Mouse (Mus musculus): ENCODE data around the gene Lrrc25. TPM values are rescaled to one million over a fixed set of nuclear protein-coding genes. Genes with fewer than 3 reads are reported as not detected.
A peak's percentile ranks its signal among the peaks of the same experiment; 100 is the strongest.

The Lrrc25 gene
- polyA plus RNA-seq, 1 experiment from 2014 or later = 0.57 TPM

DNA sequence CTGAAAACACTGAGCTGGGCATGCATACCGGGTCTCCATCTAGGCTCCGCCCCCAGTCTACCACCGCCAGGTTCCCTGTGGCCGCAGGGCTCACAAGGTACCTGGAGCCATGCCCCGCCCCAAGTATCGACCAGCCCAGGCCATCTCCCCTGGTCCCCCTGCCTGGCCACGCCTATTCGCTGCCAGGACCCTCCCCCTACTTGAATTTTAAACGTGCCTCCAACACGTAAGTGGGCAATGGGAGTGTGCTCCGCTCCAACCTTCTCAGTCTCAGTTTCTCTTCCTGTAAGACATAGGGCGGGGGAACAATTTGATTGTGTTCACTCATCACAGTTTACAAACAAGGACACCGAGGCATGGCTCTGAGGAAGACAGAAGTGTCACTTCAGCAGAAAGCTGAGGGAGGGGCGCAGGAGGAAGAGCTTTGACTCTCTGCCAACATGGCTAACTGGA is 44.3 kb downstream of the Lrrc25 start, which contains the start of gene Pgpep1:
Pgpep1 (minus strand) TSS at position 116 of the 453 bp plus-strand sequence.
- ATAC-seq (ENCODE audit: insufficient number of reproducible peaks, low FRiP score, low TSS enrichment, low read depth) (peak; percentile 72), DNase-seq (ENCODE audit: low spot score) (peak; percentile 68)
- Histone ChIP-seq H3K4me1 (ENCODE audit: control insufficient read depth, insufficient read depth, low read length) (peaks cover 13% of the 10 kb centered on the region; the same call in 1 of the 2 replicates), H3K9me3 (ENCODE audit: control insufficient read depth, low read length) (no peaks in the 10 kb centered on the region), H3K27me3 (ENCODE audit: control insufficient read depth, insufficient read depth, low read length) (no peaks in the 10 kb centered on the region; the same call in 1 of the 2 replicates), H3K9ac (ENCODE audit: low read length) (peak within 1 kb of the TSS; percentile 72), H3K4me2 (ENCODE audit: low read depth, severe bottlenecking) (peak within 1 kb of the TSS; percentile 92), H3K36me3 (ENCODE audit: control insufficient read depth, insufficient read depth, low read length) (no peaks in the 10 kb centered on the region), H3K27ac (replicated peaks; ENCODE audit: low read depth, low read length) (peak within 1 kb of the TSS; percentile 79), H3K4me3 (ENCODE audit: low read depth, low read length) (peak within 1 kb of the TSS; percentile 68)
- 3% methylated on average over 14 of the region's 14 CpGs for WGBS

- Histone ChIP-seq H3K27me3 (ENCODE audit: control insufficient read depth, insufficient read depth, low read length) (no peaks in the 10 kb centered on the region), H3K4me2 (ENCODE audit: low read depth, severe bottlenecking) (no peak overlapping the region), H3K27ac (replicated peaks; ENCODE audit: low read depth, low read length) (no peak overlapping the region), H3K9me3 (ENCODE audit: control insufficient read depth, low read length) (no peaks in the 10 kb centered on the region), H3K4me3 (ENCODE audit: low read depth, low read length) (no peak overlapping the region), H3K36me3 (ENCODE audit: control insufficient read depth, insufficient read depth, low read length) (no peaks in the 10 kb centered on the region), H3K4me1 (ENCODE audit: control insufficient read depth, insufficient read depth, low read length) (peaks cover 7% of the 10 kb centered on the region; the same call in 1 of the 2 replicates), H3K9ac (ENCODE audit: low read length) (no peak overlapping the region)
- DNase-seq (ENCODE audit: low spot score) (no peak), ATAC-seq (ENCODE audit: insufficient number of reproducible peaks, low FRiP score, low TSS enrichment, low read depth) (no peak)
- 79% methylated on average over 4 of the region's 4 CpGs for WGBS
These were observed 47.7 kb downstream of the Lrrc25 start for GRCm38 (mm10) chr8:70663691-70664090.

DNA sequence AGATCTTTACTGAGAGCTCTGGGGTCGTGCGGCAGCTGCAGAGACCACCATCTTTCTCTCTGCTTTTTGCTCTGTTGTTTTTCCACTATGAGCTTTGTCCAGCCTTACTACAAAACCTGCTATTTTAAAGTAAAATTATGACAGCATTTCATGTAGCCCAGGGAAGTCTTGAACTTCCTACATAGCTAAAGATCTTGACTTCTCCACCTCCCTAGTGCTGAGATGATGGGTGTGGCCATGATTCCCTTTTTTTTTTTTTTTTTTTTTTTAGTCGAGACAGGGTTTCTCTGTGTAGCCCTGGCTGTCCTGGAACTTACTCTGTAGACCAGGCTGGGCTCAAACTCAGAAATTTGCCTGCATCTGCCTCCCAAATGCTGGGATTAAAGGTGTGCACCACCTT is 48.7 kb downstream of the Lrrc25 start:
- DNase-seq (ENCODE audit: low spot score) = no peak
- Histone ChIP-seq H3K4me2 (ENCODE audit: low read depth, severe bottlenecking) (no peak overlapping the region), H3K4me1 (ENCODE audit: control insufficient read depth, insufficient read depth, low read length) (peaks cover 3% of the 10 kb centered on the region; the same call in 1 of the 2 replicates), H3K27me3 (ENCODE audit: control insufficient read depth, insufficient read depth, low read length) (no peaks in the 10 kb centered on the region), H3K4me3 (ENCODE audit: low read depth, low read length) (no peak overlapping the region), H3K27ac (replicated peaks; ENCODE audit: low read depth, low read length) (no peak overlapping the region), H3K36me3 (ENCODE audit: control insufficient read depth, insufficient read depth, low read length) (no peaks in the 10 kb centered on the region), H3K9ac (ENCODE audit: low read length) (no peak overlapping the region), H3K9me3 (ENCODE audit: control insufficient read depth, low read length) (no peaks in the 10 kb centered on the region)
- ATAC-seq (ENCODE audit: insufficient number of reproducible peaks, low FRiP score, low TSS enrichment, low read depth) = no peak
- 71% methylated on average over 3 of the region's 3 CpGs for WGBS

DNA sequence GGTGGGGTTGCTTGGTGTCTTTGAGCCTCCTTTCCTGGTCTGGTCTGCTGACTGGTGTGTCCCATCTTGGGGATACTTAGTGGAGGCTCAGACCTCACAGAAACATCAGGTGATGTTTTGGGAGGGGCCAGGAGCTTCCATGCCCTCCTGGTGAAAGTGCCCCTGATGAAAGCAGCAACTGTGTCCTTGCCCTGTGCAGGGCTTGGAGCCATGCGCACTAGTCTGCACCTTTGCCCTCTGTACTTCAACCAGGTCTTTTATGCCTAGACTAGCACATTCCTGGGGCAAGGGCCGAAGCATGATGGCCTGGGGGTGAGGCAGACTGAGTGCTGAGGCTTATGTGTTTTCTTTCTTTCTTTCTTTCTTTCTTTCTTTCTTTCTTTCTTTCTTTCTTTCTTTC is 49.6 kb downstream of the Lrrc25 start:
- no peak for DNase-seq (ENCODE audit: low spot score)

GRCm38 (mm10) chr8:70667071-70667470 is 51.1 kb downstream of the Lrrc25 start:
- no peak overlapping the region for H3K4me3 ChIP-seq (ENCODE audit: low read depth, low read length)
- H3K36me3 ChIP-seq (ENCODE audit: control insufficient read depth, insufficient read depth, low read length) = no peaks in the 10 kb centered on the region
- no peak overlapping the region for H3K4me2 ChIP-seq (ENCODE audit: low read depth, severe bottlenecking)
- no peaks in the 10 kb centered on the region for H3K4me1 ChIP-seq (ENCODE audit: control insufficient read depth, insufficient read depth, low read length)
- no peaks in the 10 kb centered on the region for H3K9me3 ChIP-seq (ENCODE audit: control insufficient read depth, low read length)
- ATAC-seq (ENCODE audit: insufficient number of reproducible peaks, low FRiP score, low TSS enrichment, low read depth) = no peak
- H3K27me3 ChIP-seq (ENCODE audit: control insufficient read depth, insufficient read depth, low read length) = no peaks in the 10 kb centered on the region
- 0 out of 2 replicates have a peak overlapping the region, but pooled peaks have one; percentile 21 for H3K27ac ChIP-seq (replicated peaks; ENCODE audit: low read depth, low read length)
- DNase-seq (ENCODE audit: low spot score) = no peak
- WGBS = 75% methylated on average over 5 of the region's 5 CpGs
- H3K9ac ChIP-seq (ENCODE audit: low read length) = no peak overlapping the region

More for the DNA sequence above, 49.6 kb downstream of the Lrrc25 start:
- Histone ChIP-seq H3K4me1 (ENCODE audit: control insufficient read depth, insufficient read depth, low read length) (no peaks in the 10 kb centered on the region), H3K4me3 (ENCODE audit: low read depth, low read length) (no peak overlapping the region), H3K9ac (ENCODE audit: low read length) (no peak overlapping the region), H3K36me3 (ENCODE audit: control insufficient read depth, insufficient read depth, low read length) (no peaks in the 10 kb centered on the region), H3K4me2 (ENCODE audit: low read depth, severe bottlenecking) (no peak overlapping the region), H3K27me3 (ENCODE audit: control insufficient read depth, insufficient read depth, low read length) (no peaks in the 10 kb centered on the region), H3K9me3 (ENCODE audit: control insufficient read depth, low read length) (no peaks in the 10 kb centered on the region), H3K27ac (replicated peaks; ENCODE audit: low read depth, low read length) (no peak overlapping the region)
- ATAC-seq (ENCODE audit: insufficient number of reproducible peaks, low FRiP score, low TSS enrichment, low read depth) = no peak
- 79% methylated on average over 2 of the region's 2 CpGs for WGBS

Other genes starting within 250 kb of the Lrrc25 start
- gene Comp, start 242.6 kb upstream of the Lrrc25 start, polyA plus RNA-seq (2014; fragmentation: Nextera tagmentation; extraction: Ambion mirVana) = 0.43 and 0.50 TPM in 2 replicates
- 16.6 and 19.8 TPM in 2 replicates for gene Crtc1, start 176.6 kb upstream of the Lrrc25 start, polyA plus RNA-seq (2014; fragmentation: Nextera tagmentation; extraction: Ambion mirVana)
- gene Klhl26, start 139.2 kb upstream of the Lrrc25 start, polyA plus RNA-seq (2014; fragmentation: Nextera tagmentation; extraction: Ambion mirVana) = 18.9 and 21.7 TPM in 2 replicates
- gene Tmem59l, start 128.8 kb upstream of the Lrrc25 start, polyA plus RNA-seq (2014; fragmentation: Nextera tagmentation; extraction: Ambion mirVana) = 20.0 and 20.8 TPM in 2 replicates
- 85.8 and 102 TPM in 2 replicates for gene Crlf1, start 123.0 kb upstream of the Lrrc25 start, polyA plus RNA-seq (2014; fragmentation: Nextera tagmentation; extraction: Ambion mirVana)
- 126 and 138 TPM in 2 replicates for gene Rex1bd, start 109.4 kb upstream of the Lrrc25 start, polyA plus RNA-seq (2014; fragmentation: Nextera tagmentation; extraction: Ambion mirVana)
- 926 and 927 TPM in 2 replicates for gene Uba52, start 105.4 kb upstream of the Lrrc25 start, polyA plus RNA-seq (2014; fragmentation: Nextera tagmentation; extraction: Ambion mirVana)
- 221 and 233 TPM in 2 replicates for gene Fkbp8, start 88.4 kb upstream of the Lrrc25 start, polyA plus RNA-seq (2014; fragmentation: Nextera tagmentation; extraction: Ambion mirVana)
- 47.0 and 47.6 TPM in 2 replicates for gene Kxd1, start 88.2 kb upstream of the Lrrc25 start, polyA plus RNA-seq (2014; fragmentation: Nextera tagmentation; extraction: Ambion mirVana)
- gene Ell, start 76.7 kb upstream of the Lrrc25 start, polyA plus RNA-seq (2014; fragmentation: Nextera tagmentation; extraction: Ambion mirVana) = 19.5 and 20.1 TPM in 2 replicates
- gene Isyna1, start 21.8 kb upstream of the Lrrc25 start, polyA plus RNA-seq (2014; fragmentation: Nextera tagmentation; extraction: Ambion mirVana) = 100 and 114 TPM in 2 replicates
- 167 and 177 TPM in 2 replicates for gene Ssbp4, start 7.3 kb upstream of the Lrrc25 start, polyA plus RNA-seq (2014; fragmentation: Nextera tagmentation; extraction: Ambion mirVana)
- 0.15 TPM in 1 of 2 replicates, not detected in the other for gene Gdf15, start 16.3 kb downstream of the Lrrc25 start, polyA plus RNA-seq (2014; fragmentation: Nextera tagmentation; extraction: Ambion mirVana)
- gene Pgpep1, start 44.2 kb downstream of the Lrrc25 start, polyA plus RNA-seq (2014; fragmentation: Nextera tagmentation; extraction: Ambion mirVana) = 48.9 and 59.4 TPM in 2 replicates
- gene Lsm4, start 57.1 kb downstream of the Lrrc25 start, polyA plus RNA-seq (2014; fragmentation: Nextera tagmentation; extraction: Ambion mirVana) = 356 and 388 TPM in 2 replicates
- gene Jund, start 82.8 kb downstream of the Lrrc25 start, polyA plus RNA-seq (2014; fragmentation: Nextera tagmentation; extraction: Ambion mirVana) = 104 and 109 TPM in 2 replicates
- not detected in 2 replicates for gene Iqcn, start 87.3 kb downstream of the Lrrc25 start, polyA plus RNA-seq (2014; fragmentation: Nextera tagmentation; extraction: Ambion mirVana)
- gene Gm3336, start 102.4 kb downstream of the Lrrc25 start, polyA plus RNA-seq (2014; fragmentation: Nextera tagmentation; extraction: Ambion mirVana) = not detected in 2 replicates
- 0.08 and 0.13 TPM in 2 replicates for gene Pde4c, start 107.6 kb downstream of the Lrrc25 start, polyA plus RNA-seq (2014; fragmentation: Nextera tagmentation; extraction: Ambion mirVana)
- gene Rab3a, start 138.5 kb downstream of the Lrrc25 start, polyA plus RNA-seq (2014; fragmentation: Nextera tagmentation; extraction: Ambion mirVana) = 11.6 and 12.3 TPM in 2 replicates
- gene Mpv17l2, start 144.8 kb downstream of the Lrrc25 start, polyA plus RNA-seq (2014; fragmentation: Nextera tagmentation; extraction: Ambion mirVana) = 23.1 and 23.6 TPM in 2 replicates
- gene Pik3r2, start 160.6 kb downstream of the Lrrc25 start, polyA plus RNA-seq (2014; fragmentation: Nextera tagmentation; extraction: Ambion mirVana) = 46.9 and 48.3 TPM in 2 replicates
- gene Mast3, start 188.9 kb downstream of the Lrrc25 start, polyA plus RNA-seq (2014; fragmentation: Nextera tagmentation; extraction: Ambion mirVana) = 11.7 and 14.6 TPM in 2 replicates
- not detected in 2 replicates for gene Il12rb1, start 192.3 kb downstream of the Lrrc25 start, polyA plus RNA-seq (2014; fragmentation: Nextera tagmentation; extraction: Ambion mirVana)
- gene Arrdc2, start 223.6 kb downstream of the Lrrc25 start, polyA plus RNA-seq (2014; fragmentation: Nextera tagmentation; extraction: Ambion mirVana) = 4.9 and 5.1 TPM in 2 replicates
- 3.8 and 3.9 TPM in 2 replicates for gene Kcnn1, start 247.1 kb downstream of the Lrrc25 start, polyA plus RNA-seq (2014; fragmentation: Nextera tagmentation; extraction: Ambion mirVana)

All from limb, embryonic 11.5 days (tissue).